Mouse (Mus musculus) bone marrow macrophage, adult 2 months (primary cell): Measurements from ENCODE around the gene Mymx.

Source experiments
- CTCF ChIP-seq: IDR thresholded peaks from 2 replicates; pipeline ENCODE4 v1.5.1; 2012; ENCODE audit warnings: low read depth, mild to moderate bottlenecking, low read length, moderate library complexity
- POLR2A ChIP-seq: IDR thresholded peaks from 2 replicates; pipeline ENCODE4 v1.6.1; 2012; ENCODE audit warnings: mild to moderate bottlenecking, low read depth, low read length, borderline replicate concordance

DNA sequence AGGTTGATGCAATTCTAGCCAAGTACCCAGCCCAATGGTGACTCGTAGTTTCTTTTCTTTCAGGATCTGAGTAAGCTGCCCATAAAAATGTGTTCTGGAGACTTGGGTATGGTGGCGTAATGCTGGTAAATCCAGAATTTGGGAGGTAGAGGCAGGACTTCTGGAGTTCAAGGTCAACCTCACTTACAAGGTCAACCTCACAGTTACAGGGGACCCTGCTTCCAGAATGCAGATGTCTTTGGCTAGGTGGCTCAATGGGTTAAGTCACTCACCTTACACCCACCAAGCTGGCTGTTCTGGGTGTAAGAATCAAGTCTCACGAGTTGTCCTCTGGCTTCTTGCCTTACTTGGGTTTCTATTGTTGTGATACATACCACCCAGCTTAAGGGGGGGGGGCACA is 14.8 kb upstream of the Mymx start:
- TF ChIP-seq CTCF (no peak), POLR2A (no peak)
